In genomic region chr8:41526283-41526682, GRCm38 (mm10) we compare ENCODE assay signal across 24 mouse cellular contexts.
DNase-seq lines count a peak whose midpoint lies in the region; ATAC-seq and TF ChIP-seq lines count a peak whose summit lies in the region.
"Had no signal": no experiment of that assay in that cellular context is flagged by ENCODE, and none has a peak within 500 bp of the region (broad histone marks: within the 10 kb centered on the region; RNA-seq: fewer than 3 reads in every experiment).

No protein-coding gene starts in this region.

- TF ChIP-seq POLR2A in brain, embryonic 14.5 days (IDR thresholded peaks at IDR 0.05; ENCODE audit: borderline replicate concordance, extremely low read depth, insufficient read depth, insufficient read length, poor library complexity, severe bottlenecking) = no peak

- H3K4me3 ChIP-seq in limb, embryonic 12.5 days (replicated peaks) = no peak overlapping the region
- H3K4me3 ChIP-seq in kidney, embryonic 15.5 days (replicated peaks) = no peak overlapping the region
- H3K4me3 ChIP-seq: embryonic facial prominence, embryonic 12.5 days; embryonic facial prominence, embryonic 15.5 days; forebrain, embryonic 12.5 days; forebrain, embryonic 15.5 days had no signal

- H3K4me2 ChIP-seq in limb, embryonic 12.5 days = no peak overlapping the region
- H3K4me2 ChIP-seq in kidney, embryonic 15.5 days = no peak overlapping the region
- H3K4me2 ChIP-seq: embryonic facial prominence, embryonic 12.5 days; embryonic facial prominence, embryonic 15.5 days; forebrain, embryonic 12.5 days; forebrain, embryonic 15.5 days; heart, embryonic 11.5 days; hindbrain, embryonic 14.5 days had no signal

- TF ChIP-seq CTCF in brain, embryonic 14.5 days (IDR thresholded peaks at IDR 0.05; ENCODE audit: borderline replicate concordance, extremely low read depth, insufficient read depth, insufficient read length) = no peak

- peak; percentile 13 for DNase-seq in embryo, embryonic 11 days
- no peak for DNase-seq in embryo, embryonic 10.5 days (ENCODE audit: low spot score)
- DNase-seq in brain, embryonic 14.5 days (ENCODE audit: low read depth) = peak; percentile 9
- peak; percentile 35 for DNase-seq in forelimb bud, embryonic 11.5 days (ENCODE audit: low read depth, low spot score)
- DNase-seq in heart, postnatal 10 days = no peak
- DNase-seq: adrenal gland, adult 8-10 months; adrenal gland, postnatal 25 days; cerebellum, adult 18-20 months; cerebellum, adult 9-10 months; cerebellum, postnatal 14 days; gastrocnemius, postnatal 10 days; gastrocnemius, postnatal 36 days; heart, postnatal 4 days had no signal

- H3K4me1 ChIP-seq in limb, embryonic 12.5 days (replicated peaks) = peaks cover 22% of the 10 kb centered on the region
- no peaks in the 10 kb centered on the region for H3K4me1 ChIP-seq in kidney, embryonic 15.5 days
- H3K4me1 ChIP-seq: embryonic facial prominence, embryonic 12.5 days; embryonic facial prominence, embryonic 15.5 days; forebrain, embryonic 12.5 days; forebrain, embryonic 15.5 days had no signal

- 0 out of 2 replicates have a peak, but pooled peaks have one; percentile 71 for ATAC-seq in limb, embryonic 12.5 days (ENCODE audit: insufficient number of reproducible peaks, insufficient read depth, low FRiP score, low TSS enrichment, low read depth)
- no peak for ATAC-seq in kidney, embryonic 15.5 days (replicated peaks; ENCODE audit: low FRiP score)
- ATAC-seq: activated CD4-positive, CD25-positive, alpha-beta regulatory T cell, adult 4 months; forebrain, embryonic 15.5 days; hindbrain, postnatal 0 days; inflammation-experienced regulatory T-cells, adult 6 months had no signal

- WGBS in limb, embryonic 12.5 days = 30% methylated on average over 7 of the region's 7 CpGs
- 83% methylated on average over 7 of the region's 7 CpGs for WGBS in kidney, embryonic 15.5 days

- H3K27me3 ChIP-seq in limb, embryonic 12.5 days = no peaks in the 10 kb centered on the region; the same call in 1 of the 2 replicates
- no peaks in the 10 kb centered on the region for H3K27me3 ChIP-seq in kidney, embryonic 15.5 days
- H3K27me3 ChIP-seq: embryonic facial prominence, embryonic 12.5 days; embryonic facial prominence, embryonic 15.5 days; forebrain, embryonic 12.5 days; forebrain, embryonic 15.5 days had no signal

- H3K27ac ChIP-seq in limb, embryonic 12.5 days = no peak overlapping the region
- H3K27ac ChIP-seq in kidney, embryonic 15.5 days = no peak overlapping the region
- H3K27ac ChIP-seq: embryonic facial prominence, embryonic 12.5 days; embryonic facial prominence, embryonic 15.5 days; forebrain, embryonic 12.5 days; forebrain, embryonic 15.5 days; hindbrain, embryonic 14.5 days; hindbrain, postnatal 0 days had no signal

- H3K9me3 ChIP-seq in limb, embryonic 12.5 days = no peaks in the 10 kb centered on the region
- no peaks in the 10 kb centered on the region for H3K9me3 ChIP-seq in kidney, embryonic 15.5 days (replicated peaks)
- H3K9me3 ChIP-seq: embryonic facial prominence, embryonic 12.5 days; embryonic facial prominence, embryonic 15.5 days; forebrain, embryonic 12.5 days; forebrain, embryonic 15.5 days had no signal

- intact Hi-C loops in heart, postnatal 10 days (cut with DNase I) = no loop called here

- H3K36me3 ChIP-seq in limb, embryonic 12.5 days = no peaks in the 10 kb centered on the region
- no peaks in the 10 kb centered on the region for H3K36me3 ChIP-seq in kidney, embryonic 15.5 days
- H3K36me3 ChIP-seq: embryonic facial prominence, embryonic 12.5 days; embryonic facial prominence, embryonic 15.5 days; forebrain, embryonic 12.5 days; forebrain, embryonic 15.5 days had no signal

- H3K9ac ChIP-seq in limb, embryonic 12.5 days (replicated peaks) = no peak overlapping the region
- no peak overlapping the region for H3K9ac ChIP-seq in kidney, embryonic 15.5 days
- H3K9ac ChIP-seq: embryonic facial prominence, embryonic 12.5 days; embryonic facial prominence, embryonic 15.5 days; forebrain, embryonic 12.5 days; forebrain, embryonic 15.5 days; hindbrain, embryonic 14.5 days had no signal

Comparison
In these comparisons a context has a peak if more than half of its experiments do, and no peak if none do; other contexts are left out.
1. DNase-seq: peak in embryo, embryonic 11 days (single experiment), brain, embryonic 14.5 days (single experiment) and forelimb bud, embryonic 11.5 days (single experiment); none in embryo, embryonic 10.5 days (single experiment) and heart, postnatal 10 days (0 of 2).